Mouse (Mus musculus): Measurements from ENCODE around the gene Amotl1. TPM values are rescaled to one million over a fixed set of nuclear protein-coding genes. Genes with fewer than 3 reads are reported as not detected.

Amotl1 gene
- polyA plus RNA-seq, 1 experiment from 2014 or later, result 17.8 TPM

GRCm38 (mm10) chr9:14668382-14668781 is 23.5 kb upstream of the Amotl1 start:
- H3K36me3 ChIP-seq (ENCODE audit: control insufficient read depth, insufficient read depth), result no peaks in the 10 kb centered on the region

GRCm38 (mm10) chr9:14666071-14666470 is 21.2 kb upstream of the Amotl1 start:
- Histone ChIP-seq H3K4me1 (ENCODE audit: control insufficient read depth, insufficient read depth, low read length) (peaks cover 10% of the 10 kb centered on the region), H3K4me2 (ENCODE audit: low read depth, low read length) (no peak overlapping the region), H3K27ac (ENCODE audit: low read length) (no peak overlapping the region), H3K9me3 (replicated peaks; ENCODE audit: control insufficient read depth, low read length) (no peaks in the 10 kb centered on the region), H3K4me3 (ENCODE audit: low read length) (no peak overlapping the region), H3K36me3 (ENCODE audit: control insufficient read depth, insufficient read depth) (no peaks in the 10 kb centered on the region), H3K27me3 (ENCODE audit: control insufficient read depth, insufficient read depth, low read length) (no peaks in the 10 kb centered on the region), H3K9ac (ENCODE audit: low read length) (no peak overlapping the region)
- no peak for ATAC-seq (replicated peaks; ENCODE audit: extremely low read depth, insufficient read depth, low FRiP score)
- WGBS, result 51% methylated on average over 3 of the region's 3 CpGs

More at GRCm38 (mm10) chr9:14668382-14668781, 23.5 kb upstream of the Amotl1 start:
- 0 out of 2 replicates have a peak, but pooled peaks cover 4% of the 10 kb centered on the region for H3K4me1 ChIP-seq (ENCODE audit: control insufficient read depth, insufficient read depth, low read length)
- no peak for ATAC-seq (replicated peaks; ENCODE audit: extremely low read depth, insufficient read depth, low FRiP score)
- H3K4me3 ChIP-seq (ENCODE audit: low read length), result no peak overlapping the region
- H3K9me3 ChIP-seq (replicated peaks; ENCODE audit: control insufficient read depth, low read length), result no peaks in the 10 kb centered on the region
- H3K27ac ChIP-seq (ENCODE audit: low read length), result no peak overlapping the region
- H3K4me2 ChIP-seq (ENCODE audit: low read depth, low read length), result no peak overlapping the region
- H3K27me3 ChIP-seq (ENCODE audit: control insufficient read depth, insufficient read depth, low read length), result no peaks in the 10 kb centered on the region
- no peak overlapping the region for H3K9ac ChIP-seq (ENCODE audit: low read length)
- WGBS, result 89% methylated on average over 3 of the region's 3 CpGs

- no peaks in the 10 kb centered on the region for H3K36me3 ChIP-seq (ENCODE audit: control insufficient read depth, insufficient read depth)
- 92% methylated on average over 2 of the region's 2 CpGs for WGBS
- ATAC-seq (replicated peaks; ENCODE audit: extremely low read depth, insufficient read depth, low FRiP score), result no peak
- H3K4me1 ChIP-seq (ENCODE audit: control insufficient read depth, insufficient read depth, low read length), result peaks cover 10% of the 10 kb centered on the region
- no peak overlapping the region for H3K4me3 ChIP-seq (ENCODE audit: low read length)
- H3K27me3 ChIP-seq (ENCODE audit: control insufficient read depth, insufficient read depth, low read length), result no peaks in the 10 kb centered on the region
- H3K9ac ChIP-seq (ENCODE audit: low read length), result no peak overlapping the region
- H3K4me2 ChIP-seq (ENCODE audit: low read depth, low read length), result no peak overlapping the region
- no peak overlapping the region for H3K27ac ChIP-seq (ENCODE audit: low read length)
- no peaks in the 10 kb centered on the region for H3K9me3 ChIP-seq (replicated peaks; ENCODE audit: control insufficient read depth, low read length)
These were observed 18.7 kb upstream of the Amotl1 start for GRCm38 (mm10) chr9:14663591-14663990.

GRCm38 (mm10) chr9:14662876-14663275 is 18.0 kb upstream of the Amotl1 start:
- no peak overlapping the region for H3K9ac ChIP-seq (ENCODE audit: low read length)
- no peaks in the 10 kb centered on the region for H3K27me3 ChIP-seq (ENCODE audit: control insufficient read depth, insufficient read depth, low read length)
- no peaks in the 10 kb centered on the region for H3K9me3 ChIP-seq (replicated peaks; ENCODE audit: control insufficient read depth, low read length)
- no peak overlapping the region for H3K4me3 ChIP-seq (ENCODE audit: low read length)
- ATAC-seq (replicated peaks; ENCODE audit: extremely low read depth, insufficient read depth, low FRiP score), result no peak
- 61% methylated on average over 7 of the region's 7 CpGs for WGBS
- H3K27ac ChIP-seq (ENCODE audit: low read length), result no peak overlapping the region
- H3K4me1 ChIP-seq (ENCODE audit: control insufficient read depth, insufficient read depth, low read length), result peaks cover 10% of the 10 kb centered on the region
- no peaks in the 10 kb centered on the region for H3K36me3 ChIP-seq (ENCODE audit: control insufficient read depth, insufficient read depth)
- no peak overlapping the region for H3K4me2 ChIP-seq (ENCODE audit: low read depth, low read length)

GRCm38 (mm10) chr9:14662138-14662537 is 17.3 kb upstream of the Amotl1 start:
- Histone ChIP-seq H3K9me3 (replicated peaks; ENCODE audit: control insufficient read depth, low read length) (no peaks in the 10 kb centered on the region), H3K4me3 (ENCODE audit: low read length) (no peak overlapping the region), H3K27ac (ENCODE audit: low read length) (no peak overlapping the region), H3K9ac (ENCODE audit: low read length) (no peak overlapping the region), H3K4me2 (ENCODE audit: low read depth, low read length) (no peak overlapping the region), H3K36me3 (ENCODE audit: control insufficient read depth, insufficient read depth) (no peaks in the 10 kb centered on the region), H3K27me3 (ENCODE audit: control insufficient read depth, insufficient read depth, low read length) (no peaks in the 10 kb centered on the region), H3K4me1 (ENCODE audit: control insufficient read depth, insufficient read depth, low read length) (peaks cover 10% of the 10 kb centered on the region)
- no peak for ATAC-seq (replicated peaks; ENCODE audit: extremely low read depth, insufficient read depth, low FRiP score)
- 82% methylated on average over 9 of the region's 9 CpGs for WGBS

GRCm38 (mm10) chr9:14657926-14658325 is 13.1 kb upstream of the Amotl1 start:
- 41% methylated on average over 2 of the region's 2 CpGs for WGBS
- Histone ChIP-seq H3K4me2 (ENCODE audit: low read depth, low read length) (no peak overlapping the region), H3K27ac (ENCODE audit: low read length) (no peak overlapping the region), H3K36me3 (ENCODE audit: control insufficient read depth, insufficient read depth) (no peaks in the 10 kb centered on the region), H3K27me3 (ENCODE audit: control insufficient read depth, insufficient read depth, low read length) (no peaks in the 10 kb centered on the region), H3K9me3 (replicated peaks; ENCODE audit: control insufficient read depth, low read length) (no peaks in the 10 kb centered on the region), H3K4me3 (ENCODE audit: low read length) (no peak overlapping the region), H3K4me1 (ENCODE audit: control insufficient read depth, insufficient read depth, low read length) (peaks cover 3% of the 10 kb centered on the region), H3K9ac (ENCODE audit: low read length) (no peak overlapping the region)
- ATAC-seq (replicated peaks; ENCODE audit: extremely low read depth, insufficient read depth, low FRiP score), result no peak

GRCm38 (mm10) chr9:14654010-14654409 is 9.2 kb upstream of the Amotl1 start:
- 84% methylated on average over 2 of the region's 2 CpGs for WGBS

GRCm38 (mm10) chr9:14652761-14653160 is 7.9 kb upstream of the Amotl1 start:
- H3K27me3 ChIP-seq (ENCODE audit: control insufficient read depth, insufficient read depth, low read length), result no peaks in the 10 kb centered on the region
- H3K4me1 ChIP-seq (ENCODE audit: control insufficient read depth, insufficient read depth, low read length), result peaks cover 2% of the 10 kb centered on the region; the same call in 1 of the 2 replicates
- no peak overlapping the region for H3K4me2 ChIP-seq (ENCODE audit: low read depth, low read length)
- H3K9me3 ChIP-seq (replicated peaks; ENCODE audit: control insufficient read depth, low read length), result no peaks in the 10 kb centered on the region
- H3K27ac ChIP-seq (ENCODE audit: low read length), result no peak overlapping the region
- WGBS, result 30% methylated on average over 1 of the region's 1 CpGs
- H3K9ac ChIP-seq (ENCODE audit: low read length), result no peak overlapping the region
- no peak overlapping the region for H3K4me3 ChIP-seq (ENCODE audit: low read length)
- no peaks in the 10 kb centered on the region for H3K36me3 ChIP-seq (ENCODE audit: control insufficient read depth, insufficient read depth)
- ATAC-seq (replicated peaks; ENCODE audit: extremely low read depth, insufficient read depth, low FRiP score), result no peak

More at GRCm38 (mm10) chr9:14654010-14654409, 9.2 kb upstream of the Amotl1 start:
- ATAC-seq (replicated peaks; ENCODE audit: extremely low read depth, insufficient read depth, low FRiP score), result no peak
- H3K9me3 ChIP-seq (replicated peaks; ENCODE audit: control insufficient read depth, low read length), result no peaks in the 10 kb centered on the region
- H3K4me3 ChIP-seq (ENCODE audit: low read length), result no peak overlapping the region
- no peak overlapping the region for H3K27ac ChIP-seq (ENCODE audit: low read length)
- H3K36me3 ChIP-seq (ENCODE audit: control insufficient read depth, insufficient read depth), result no peaks in the 10 kb centered on the region
- no peaks in the 10 kb centered on the region for H3K27me3 ChIP-seq (ENCODE audit: control insufficient read depth, insufficient read depth, low read length)
- peaks cover 2% of the 10 kb centered on the region; the same call in 1 of the 2 replicates for H3K4me1 ChIP-seq (ENCODE audit: control insufficient read depth, insufficient read depth, low read length)
- no peak overlapping the region for H3K4me2 ChIP-seq (ENCODE audit: low read depth, low read length)
- no peak overlapping the region for H3K9ac ChIP-seq (ENCODE audit: low read length)

GRCm38 (mm10) chr9:14647849-14648248 is 3.0 kb upstream of the Amotl1 start:
- H3K27me3 ChIP-seq (ENCODE audit: control insufficient read depth, insufficient read depth, low read length), result no peaks in the 10 kb centered on the region
- H3K9ac ChIP-seq (ENCODE audit: low read length), result no peak overlapping the region
- 73% methylated on average over 8 of the region's 8 CpGs for WGBS
- H3K4me3 ChIP-seq (ENCODE audit: low read length), result no peak overlapping the region
- H3K36me3 ChIP-seq (ENCODE audit: control insufficient read depth, insufficient read depth), result no peaks in the 10 kb centered on the region
- no peak overlapping the region for H3K4me2 ChIP-seq (ENCODE audit: low read depth, low read length)
- ATAC-seq (replicated peaks; ENCODE audit: extremely low read depth, insufficient read depth, low FRiP score), result no peak
- H3K27ac ChIP-seq (ENCODE audit: low read length), result no peak overlapping the region
- H3K4me1 ChIP-seq (ENCODE audit: control insufficient read depth, insufficient read depth, low read length), result peaks cover 7% of the 10 kb centered on the region
- 0 out of 2 replicates have a peak, but pooled peaks cover 2% of the 10 kb centered on the region for H3K9me3 ChIP-seq (replicated peaks; ENCODE audit: control insufficient read depth, low read length)

Data from heart, embryonic 16.5 days (tissue).